Mouse (Mus musculus) gastrocnemius, adult 8-10 months (tissue): ENCODE measurements around the gene Gp1ba. TPM values are rescaled to one million over a fixed set of nuclear protein-coding genes. Genes with fewer than 3 reads are reported as not detected.

Experiments
- DNase-seq, 2 experiments: peaks; one replicate each; pipeline ENCODE4 v3.0.0; 2022; ENCODE audit warnings: low spot score in 2 of 2
- total RNA-seq, 4 experiments: library from RNA; stranded (reverse); gene quantifications; 2 replicates each; pipeline ENCODE4 v1.2.4; 2022

The Gp1ba gene
- total RNA-seq, 4 experiments from 2014 or later, result not detected

DNA sequence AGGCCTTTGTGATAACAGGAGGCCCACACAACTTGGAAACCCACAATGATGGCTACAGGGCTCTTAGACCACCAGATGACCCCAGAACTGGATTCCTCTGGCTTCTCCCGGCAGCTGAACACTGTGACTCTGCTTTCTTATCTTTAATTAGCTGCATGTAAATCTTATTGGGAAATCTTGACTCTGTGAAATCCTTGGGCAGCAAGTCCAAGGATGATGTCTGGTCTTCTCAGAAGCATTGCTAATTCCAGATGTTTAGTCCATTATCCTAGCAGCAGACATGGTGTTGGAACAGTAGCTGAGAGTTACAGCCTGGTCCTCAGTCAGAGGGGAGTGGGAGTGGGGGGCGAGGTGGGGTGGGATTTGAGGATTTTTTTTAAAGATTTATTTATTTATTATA, 10.5 kb upstream of the Gp1ba start:
- DNase-seq, result no peak

DNA sequence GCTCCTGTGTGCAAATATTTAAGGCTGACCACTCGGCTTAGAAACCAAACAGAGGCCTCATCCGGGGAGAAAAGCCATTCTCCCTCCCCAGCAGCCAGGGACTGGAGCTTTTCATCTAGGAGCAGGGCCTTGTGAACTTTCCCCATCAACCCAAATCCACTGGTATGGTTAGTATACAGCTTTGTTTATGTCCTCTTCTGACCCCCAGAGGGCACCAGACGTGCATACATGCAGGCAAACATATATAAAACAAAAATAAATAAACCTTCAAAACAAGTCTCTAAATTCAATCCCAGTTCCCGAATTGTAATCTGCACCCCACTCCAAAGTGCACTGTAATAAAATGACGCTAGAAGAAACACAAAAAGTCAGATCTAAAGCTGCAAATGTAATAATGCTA, 9.4 kb upstream of the Gp1ba start:
- peak in 1 of 2 experiments; percentile 2 for DNase-seq

- peak in 1 of 2 experiments; percentile 2 for DNase-seq
Measured at GRCm38 (mm10) chr11:70630129-70630528, 8.8 kb upstream of the Gp1ba start.

DNA sequence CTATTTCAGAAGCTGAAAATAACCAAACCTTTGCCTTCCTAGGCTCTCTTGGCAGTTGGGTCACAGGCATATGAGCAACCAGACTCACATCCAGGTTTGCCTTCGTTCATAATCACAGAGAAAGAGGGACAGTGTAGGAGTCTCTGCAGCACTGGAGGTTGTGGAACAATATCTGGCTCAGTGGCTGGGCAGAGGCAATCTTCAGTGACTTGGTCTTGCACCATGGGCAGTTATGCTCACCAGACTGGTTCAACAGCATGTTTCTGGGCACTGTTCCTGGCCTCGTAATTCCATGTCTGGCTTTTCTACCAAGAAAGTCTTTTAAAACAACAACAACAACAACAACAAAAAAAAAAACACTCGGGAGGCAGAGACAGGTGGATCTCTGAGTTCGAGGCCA, 3.3 kb upstream of the Gp1ba start:
- peak in 1 of 2 experiments; percentile 1 for DNase-seq

DNA sequence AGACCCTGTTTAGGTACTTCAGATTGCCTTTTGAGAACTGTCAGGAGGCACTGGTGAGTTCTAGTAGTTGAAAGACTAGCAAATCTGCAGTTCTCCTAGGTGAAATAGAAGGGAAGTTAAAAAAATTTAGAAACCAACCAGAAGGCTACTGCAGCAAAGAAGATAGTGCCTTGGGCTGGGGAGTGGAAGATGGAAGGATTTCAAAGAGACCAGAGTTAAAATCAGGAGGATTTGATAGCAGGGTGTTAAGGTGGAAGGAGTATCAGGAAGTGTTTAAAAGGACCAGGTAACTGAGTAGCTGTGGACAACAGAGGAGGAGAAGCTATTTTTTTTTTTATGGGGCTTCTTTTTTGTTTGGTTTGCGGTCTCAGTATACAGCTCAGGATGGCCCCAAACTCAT, 1.2 kb upstream of the Gp1ba start:
- no peak for DNase-seq

- no peak for DNase-seq
Measured at GRCm38 (mm10) chr11:70638293-70638692, 629 bp upstream of the Gp1ba start.

DNA sequence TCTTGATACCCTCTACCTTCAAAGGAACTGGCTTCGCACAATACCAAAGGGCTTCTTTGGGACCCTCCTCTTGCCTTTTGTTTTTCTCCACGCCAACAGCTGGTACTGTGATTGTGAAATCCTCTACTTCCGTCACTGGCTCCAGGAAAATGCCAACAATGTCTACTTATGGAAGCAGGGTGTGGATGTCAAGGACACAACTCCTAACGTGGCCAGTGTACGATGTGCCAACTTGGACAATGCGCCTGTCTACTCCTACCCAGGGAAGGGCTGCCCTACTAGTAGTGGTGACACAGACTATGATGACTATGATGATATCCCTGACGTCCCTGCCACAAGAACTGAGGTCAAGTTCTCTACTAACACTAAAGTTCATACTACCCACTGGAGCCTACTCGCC, 1.1 kb downstream of the Gp1ba start:
- peak in 1 of 2 experiments; percentile 2 for DNase-seq

DNA sequence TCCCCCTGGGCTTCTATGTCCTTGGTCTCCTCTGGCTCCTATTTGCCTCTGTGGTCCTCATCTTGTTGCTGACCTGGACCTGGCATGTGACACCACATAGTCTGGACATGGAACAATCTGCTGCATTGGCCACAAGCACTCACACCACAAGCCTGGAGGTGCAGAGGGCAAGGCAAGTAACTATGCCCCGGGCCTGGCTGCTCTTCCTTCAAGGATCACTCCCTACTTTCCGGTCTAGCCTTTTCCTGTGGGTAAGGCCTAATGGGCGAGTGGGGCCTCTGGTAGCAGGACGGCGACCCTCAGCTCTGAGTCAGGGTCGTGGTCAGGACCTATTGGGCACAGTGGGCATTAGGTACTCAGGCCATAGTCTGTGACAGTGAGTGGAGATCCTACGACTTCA, 2.3 kb downstream of the Gp1ba start:
- DNase-seq, result peak in 1 of 2 experiments; percentile 3

GRCm38 (mm10) chr11:70643051-70643450, 4.1 kb downstream of the Gp1ba start:
- peak in 1 of 2 experiments; percentile 43 for DNase-seq

GRCm38 (mm10) chr11:70644564-70645103, 5.7 kb downstream of the Gp1ba start:
- peak in 1 of 2 experiments; percentile 3 for DNase-seq

DNA sequence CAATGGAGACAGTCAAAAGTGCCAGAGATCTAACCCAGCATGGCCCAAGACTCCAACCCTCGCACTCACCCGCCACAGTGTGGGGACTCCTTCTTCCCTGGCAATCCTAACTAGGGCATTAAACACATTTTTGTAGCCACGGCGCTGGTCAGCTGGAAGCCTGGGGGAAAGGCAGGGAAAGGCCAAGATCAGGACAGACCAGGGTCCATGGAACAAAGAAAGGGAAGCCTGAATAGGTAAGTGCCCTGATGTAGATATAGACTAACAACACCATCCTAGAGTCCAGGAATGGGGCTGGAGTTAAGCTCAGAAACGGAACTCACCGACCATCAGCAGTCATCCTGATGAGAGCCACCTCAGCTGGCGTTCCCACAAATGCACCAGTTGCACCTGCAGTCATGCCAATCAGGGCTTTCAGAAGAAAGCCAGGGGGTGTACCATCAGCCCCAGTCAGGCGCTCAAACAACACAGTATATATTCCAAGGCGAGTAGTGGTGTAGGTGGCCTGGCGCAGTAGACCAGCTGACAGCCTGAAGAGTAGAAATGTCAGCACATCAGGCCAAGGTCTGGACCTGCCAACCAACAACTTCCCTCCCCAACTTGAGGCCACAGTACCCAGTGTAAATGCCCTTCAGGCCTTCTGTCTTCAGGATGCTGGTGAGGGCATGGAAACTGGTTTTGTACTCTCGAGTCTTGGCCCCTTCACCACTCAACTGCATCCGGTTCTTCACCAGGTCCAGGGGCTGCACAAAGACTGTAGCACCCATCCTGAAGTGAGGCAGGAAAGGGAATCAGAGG, 6.7 kb downstream of the Gp1ba start:
- DNase-seq, result peak in 1 of 2 experiments; percentile 5

DNA sequence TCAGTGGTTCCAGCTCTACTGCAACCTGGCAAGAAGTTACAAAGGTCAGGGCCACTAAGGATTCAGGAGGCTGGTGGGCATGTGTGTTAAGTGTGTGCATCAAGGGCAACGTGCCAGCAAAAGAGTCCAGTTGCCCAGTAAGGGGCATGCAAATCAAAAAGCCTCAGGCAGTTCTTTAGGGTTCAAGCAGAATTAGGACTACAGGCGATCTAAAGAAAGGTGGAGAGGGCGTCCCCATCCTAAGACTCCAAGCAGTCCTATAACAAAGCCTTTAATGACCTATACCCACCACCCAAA, 7.3 kb downstream of the Gp1ba start:
- no peak for DNase-seq

DNA sequence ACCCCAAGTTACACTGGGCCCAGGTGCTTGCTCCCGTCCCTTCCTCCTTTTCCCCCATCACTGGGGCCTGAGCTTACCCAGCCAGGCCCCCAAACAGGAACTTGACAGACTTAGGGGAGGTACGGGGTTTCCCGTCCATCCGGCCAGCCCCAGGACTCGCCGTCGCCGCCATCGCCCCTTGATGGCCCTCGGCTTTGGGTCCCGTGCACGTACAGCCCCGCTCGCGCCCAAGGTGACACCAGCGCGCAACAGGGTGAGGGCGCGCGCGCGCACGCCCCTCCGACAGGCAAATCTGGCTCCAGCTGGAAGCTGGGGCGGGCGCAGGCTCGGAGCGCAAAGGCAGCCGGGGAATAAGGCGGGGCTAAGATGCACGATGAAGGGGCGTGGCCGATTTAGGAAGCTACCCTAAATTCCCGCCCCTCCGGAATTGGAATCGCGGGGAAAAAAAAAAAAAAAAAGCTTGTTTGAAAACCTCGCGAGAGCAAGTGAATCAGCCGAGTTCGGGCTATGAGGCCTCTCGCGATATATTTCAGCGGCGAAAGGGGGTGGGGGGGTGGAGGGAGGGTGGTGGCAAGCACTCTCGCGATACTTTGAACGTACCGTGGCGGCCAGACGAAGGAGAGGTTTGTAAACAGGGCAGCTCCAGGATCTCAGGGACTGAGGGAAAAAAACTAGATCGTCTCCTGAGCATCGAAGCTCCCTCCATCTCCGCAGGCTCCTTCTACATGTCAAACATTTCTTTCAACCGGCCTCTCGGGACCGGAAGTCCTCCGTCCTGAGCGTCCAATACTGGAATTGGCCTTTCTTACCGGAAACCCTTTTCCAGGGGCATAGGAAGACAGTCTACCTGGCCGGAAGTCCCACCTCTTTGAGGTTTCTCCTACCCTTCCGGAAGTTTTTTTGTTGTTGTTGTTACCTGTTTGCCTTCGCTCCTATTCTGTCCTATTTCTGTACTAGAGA, 8.0 kb downstream of the Gp1ba start, which contains the start of the genes Rnf167 and Slc25a11:
TSS of gene Rnf167 (plus strand) at position 545 of the 960 bp plus-strand sequence.
TSS of gene Slc25a11 (minus strand) at position 789 of the 960 bp plus-strand sequence.
- peak; percentile 93 to 97 for DNase-seq

GRCm38 (mm10) chr11:70647716-70648420, 8.9 kb downstream of the Gp1ba start:
- DNase-seq, result peak in 1 of 2 experiments; percentile 20

- DNase-seq, result no peak
Measured at GRCm38 (mm10) chr11:70648512-70648911, 9.6 kb downstream of the Gp1ba start.

GRCm38 (mm10) chr11:70649185-70649734, 10.3 kb downstream of the Gp1ba start:
- DNase-seq, result peak in 1 of 2 experiments; percentile 2

DNA sequence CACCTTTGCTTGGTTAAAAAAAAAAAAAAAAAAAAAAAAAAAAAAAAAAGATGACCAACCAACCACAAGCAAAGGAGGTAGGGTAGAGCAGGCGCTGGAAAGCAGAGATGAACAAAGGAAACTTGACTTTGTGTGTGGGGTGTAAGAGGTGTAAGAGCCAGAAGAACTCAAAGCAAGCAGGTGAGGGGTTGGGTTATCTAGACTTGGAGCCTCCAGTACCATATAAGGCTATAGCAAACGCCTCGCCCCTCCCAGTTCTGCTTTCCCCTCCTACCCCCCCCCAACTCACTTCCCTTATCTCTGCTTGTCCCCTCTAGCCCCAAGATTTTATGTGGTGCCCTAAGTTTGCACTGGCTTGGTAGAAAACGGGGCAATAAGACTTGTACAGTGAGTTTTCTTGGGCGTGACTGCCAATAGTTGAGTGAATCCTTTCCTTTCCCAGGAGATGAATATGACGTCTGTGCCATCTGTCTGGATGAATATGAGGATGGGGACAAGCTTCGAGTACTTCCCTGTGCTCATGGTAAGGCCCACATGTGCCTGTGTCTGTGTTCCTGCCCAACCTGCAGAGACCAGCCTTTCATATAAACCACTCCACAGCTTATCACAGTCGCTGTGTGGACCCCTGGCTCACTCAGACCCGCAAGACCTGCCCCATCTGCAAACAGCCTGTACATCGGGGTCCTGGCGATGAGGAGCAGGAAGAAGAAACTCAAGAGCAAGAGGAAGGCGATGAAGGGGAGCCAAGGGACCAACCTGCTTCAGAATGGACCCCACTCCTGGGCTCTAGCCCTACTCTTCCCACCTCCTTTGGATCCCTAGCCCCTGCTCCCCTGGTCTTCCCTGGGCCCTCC, 11.6 kb downstream of the Gp1ba start:
- peak in 1 of 2 experiments; percentile 2 for DNase-seq

- peak in 1 of 2 experiments; percentile 2 for DNase-seq
Measured at GRCm38 (mm10) chr11:70651391-70651790, 12.5 kb downstream of the Gp1ba start.

DNA sequence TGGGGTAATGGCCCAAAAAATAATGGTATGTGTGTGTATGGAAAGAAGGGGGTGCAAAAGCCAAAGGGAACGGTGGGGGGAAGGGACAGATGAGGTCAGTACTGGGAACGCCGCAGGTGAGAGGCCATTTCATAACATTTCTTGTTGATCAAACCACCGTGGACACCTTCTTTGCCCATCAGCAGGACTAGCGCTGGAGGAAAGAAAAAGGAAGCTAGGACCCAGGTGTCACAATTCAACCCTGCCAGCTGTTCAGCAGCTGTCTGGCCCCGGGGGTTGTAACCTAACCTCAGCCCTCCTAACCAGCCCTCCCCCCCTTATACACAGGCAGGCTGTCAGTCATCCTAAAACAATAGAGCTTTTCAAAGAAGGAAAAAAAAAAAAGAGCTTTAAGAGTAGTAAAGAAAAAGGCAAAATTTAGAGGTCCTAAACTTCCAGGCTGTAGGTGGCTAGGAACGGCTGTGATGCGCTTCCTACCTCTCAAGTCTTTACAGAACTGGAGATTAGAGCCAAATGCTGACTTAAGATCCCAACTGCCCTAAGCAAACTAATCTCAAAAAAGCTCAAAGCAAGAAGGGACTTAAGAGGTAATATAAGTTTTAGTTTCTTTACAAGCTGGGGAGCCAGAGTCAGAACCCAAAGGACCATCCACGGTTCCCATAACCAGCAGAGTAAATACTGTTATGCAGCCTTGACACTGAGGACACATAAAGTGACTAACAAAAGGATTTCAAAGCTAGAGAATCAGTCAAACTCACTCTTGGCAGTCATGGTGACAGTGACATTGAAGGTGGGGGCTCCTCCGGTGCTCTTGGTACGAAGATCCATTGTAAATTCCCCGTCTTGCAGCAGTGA, 13.3 kb downstream of the Gp1ba start:
- DNase-seq, result peak in 1 of 2 experiments; percentile 9
